Mouse (Mus musculus): Measurements from ENCODE around the gene Ubr3. TPM values are rescaled to one million over a fixed set of nuclear protein-coding genes. Genes with fewer than 3 reads are reported as not detected.

The Ubr3 gene
- polyA plus RNA-seq, 1 experiment from 2014 or later = 17.1 TPM

GRCm38 (mm10) chr2:69884581-69884980, 12.5 kb upstream of the Ubr3 start:
- ATAC-seq (ENCODE audit: low FRiP score) (no peak), DNase-seq (ENCODE audit: low spot score, missing footprints) (no peak)
- H3K27ac ChIP-seq (ENCODE audit: low read depth, low read length) = no peak overlapping the region
- H3K9me3 ChIP-seq (ENCODE audit: control insufficient read depth, low read length) = no peaks in the 10 kb centered on the region
- peaks cover 5% of the 10 kb centered on the region; the same call in 1 of the 2 replicates for H3K4me1 ChIP-seq (ENCODE audit: control insufficient read depth, insufficient read depth, low read length)
- 65% methylated on average over 6 of the region's 6 CpGs for WGBS
- H3K4me3 ChIP-seq (ENCODE audit: low read depth, low read length) = peak overlapping the region; percentile 60
- H3K27me3 ChIP-seq (ENCODE audit: control insufficient read depth, insufficient read depth, low read length) = no peaks in the 10 kb centered on the region
- no peaks in the 10 kb centered on the region for H3K36me3 ChIP-seq (ENCODE audit: control insufficient read depth, insufficient read depth, low read length)
- H3K4me2 ChIP-seq = peak overlapping the region; percentile 87
- peak overlapping the region; percentile 88 for H3K9ac ChIP-seq (ENCODE audit: low read length)

GRCm38 (mm10) chr2:69885050-69885449, 12.0 kb upstream of the Ubr3 start:
- ATAC-seq (ENCODE audit: low FRiP score) (peak; percentile 47), DNase-seq (ENCODE audit: low spot score, missing footprints) (no peak)
- Histone ChIP-seq H3K36me3 (ENCODE audit: control insufficient read depth, insufficient read depth, low read length) (no peaks in the 10 kb centered on the region), H3K9me3 (ENCODE audit: control insufficient read depth, low read length) (no peaks in the 10 kb centered on the region), H3K9ac (ENCODE audit: low read length) (peak overlapping the region; percentile 88), H3K27ac (ENCODE audit: low read depth, low read length) (no peak overlapping the region), H3K4me1 (ENCODE audit: control insufficient read depth, insufficient read depth, low read length) (peaks cover 5% of the 10 kb centered on the region; the same call in 1 of the 2 replicates), H3K4me3 (ENCODE audit: low read depth, low read length) (peak overlapping the region; percentile 60), H3K4me2 (peak overlapping the region; percentile 87), H3K27me3 (ENCODE audit: control insufficient read depth, insufficient read depth, low read length) (no peaks in the 10 kb centered on the region)
- 6% methylated on average over 12 of the region's 12 CpGs for WGBS

GRCm38 (mm10) chr2:69885451-69886305, 11.4 kb upstream of the Ubr3 start, which contains the start of gene Mettl5:
Mettl5 (minus strand) TSS chr2:69885615.
- Histone ChIP-seq H3K27ac (ENCODE audit: low read depth, low read length) (no peak within 1 kb of the TSS), H3K9me3 (ENCODE audit: control insufficient read depth, low read length) (no peaks in the 10 kb centered on the region), H3K4me2 (peak within 1 kb of the TSS; percentile 87), H3K4me3 (ENCODE audit: low read depth, low read length) (peak within 1 kb of the TSS; percentile 60), H3K27me3 (ENCODE audit: control insufficient read depth, insufficient read depth, low read length) (no peaks in the 10 kb centered on the region), H3K9ac (ENCODE audit: low read length) (peak within 1 kb of the TSS; percentile 88), H3K4me1 (ENCODE audit: control insufficient read depth, insufficient read depth, low read length) (peaks cover 5% of the 10 kb centered on the region; the same call in 1 of the 2 replicates), H3K36me3 (ENCODE audit: control insufficient read depth, insufficient read depth, low read length) (no peaks in the 10 kb centered on the region)
- DNase-seq (ENCODE audit: low spot score, missing footprints) (peak; percentile 98), ATAC-seq (ENCODE audit: low FRiP score) (peak; percentile 94)
- WGBS = 2% methylated on average over 45 of the region's 45 CpGs

GRCm38 (mm10) chr2:69888957-69889356, 8.1 kb upstream of the Ubr3 start:
- no peak for DNase-seq (ENCODE audit: low spot score, missing footprints)
- H3K36me3 ChIP-seq (ENCODE audit: control insufficient read depth, insufficient read depth, low read length) = no peaks in the 10 kb centered on the region
- 80% methylated on average over 2 of the region's 2 CpGs for WGBS

GRCm38 (mm10) chr2:69890843-69891242, 6.2 kb upstream of the Ubr3 start:
- Histone ChIP-seq H3K36me3 (ENCODE audit: control insufficient read depth, insufficient read depth, low read length) (no peaks in the 10 kb centered on the region), H3K27me3 (ENCODE audit: control insufficient read depth, insufficient read depth, low read length) (no peaks in the 10 kb centered on the region), H3K9ac (ENCODE audit: low read length) (no peak overlapping the region), H3K27ac (ENCODE audit: low read depth, low read length) (no peak overlapping the region), H3K4me1 (ENCODE audit: control insufficient read depth, insufficient read depth, low read length) (no peaks in the 10 kb centered on the region), H3K4me3 (ENCODE audit: low read depth, low read length) (no peak overlapping the region), H3K9me3 (ENCODE audit: control insufficient read depth, low read length) (no peaks in the 10 kb centered on the region), H3K4me2 (no peak overlapping the region)
- WGBS = 73% methylated on average over 7 of the region's 7 CpGs
- DNase-seq (ENCODE audit: low spot score, missing footprints) (no peak), ATAC-seq (ENCODE audit: low FRiP score) (no peak)

More at GRCm38 (mm10) chr2:69888957-69889356, 8.1 kb upstream of the Ubr3 start:
- H3K4me3 ChIP-seq (ENCODE audit: low read depth, low read length) = no peak overlapping the region
- no peak for ATAC-seq (ENCODE audit: low FRiP score)
- H3K4me1 ChIP-seq (ENCODE audit: control insufficient read depth, insufficient read depth, low read length) = peaks cover 5% of the 10 kb centered on the region; the same call in 1 of the 2 replicates
- H3K27me3 ChIP-seq (ENCODE audit: control insufficient read depth, insufficient read depth, low read length) = no peaks in the 10 kb centered on the region
- no peak overlapping the region for H3K9ac ChIP-seq (ENCODE audit: low read length)
- no peak overlapping the region for H3K4me2 ChIP-seq
- H3K9me3 ChIP-seq (ENCODE audit: control insufficient read depth, low read length) = no peaks in the 10 kb centered on the region
- no peak overlapping the region for H3K27ac ChIP-seq (ENCODE audit: low read depth, low read length)

GRCm38 (mm10) chr2:69893145-69893544, 3.9 kb upstream of the Ubr3 start:
- 92% methylated on average over 1 of the region's 1 CpGs for WGBS
- H3K4me3 ChIP-seq (ENCODE audit: low read depth, low read length) = no peak overlapping the region
- no peak overlapping the region for H3K4me2 ChIP-seq
- no peak overlapping the region for H3K9ac ChIP-seq (ENCODE audit: low read length)
- DNase-seq (ENCODE audit: low spot score, missing footprints) = peak; percentile 6
- no peaks in the 10 kb centered on the region for H3K4me1 ChIP-seq (ENCODE audit: control insufficient read depth, insufficient read depth, low read length)
- H3K27me3 ChIP-seq (ENCODE audit: control insufficient read depth, insufficient read depth, low read length) = no peaks in the 10 kb centered on the region
- H3K36me3 ChIP-seq (ENCODE audit: control insufficient read depth, insufficient read depth, low read length) = no peaks in the 10 kb centered on the region
- H3K9me3 ChIP-seq (ENCODE audit: control insufficient read depth, low read length) = no peaks in the 10 kb centered on the region
- no peak overlapping the region for H3K27ac ChIP-seq (ENCODE audit: low read depth, low read length)
- ATAC-seq (ENCODE audit: low FRiP score) = no peak

GRCm38 (mm10) chr2:69893891-69894290, 3.2 kb upstream of the Ubr3 start:
- H3K36me3 ChIP-seq (ENCODE audit: control insufficient read depth, insufficient read depth, low read length) = no peaks in the 10 kb centered on the region
- DNase-seq (ENCODE audit: low spot score, missing footprints) (peak; percentile 70), ATAC-seq (ENCODE audit: low FRiP score) (no peak)
- no peak overlapping the region for H3K4me2 ChIP-seq
- H3K27ac ChIP-seq (ENCODE audit: low read depth, low read length) = no peak overlapping the region
- H3K4me3 ChIP-seq (ENCODE audit: low read depth, low read length) = no peak overlapping the region
- peaks cover 6% of the 10 kb centered on the region for H3K4me1 ChIP-seq (ENCODE audit: control insufficient read depth, insufficient read depth, low read length)
- H3K9me3 ChIP-seq (ENCODE audit: control insufficient read depth, low read length) = no peaks in the 10 kb centered on the region
- no peaks in the 10 kb centered on the region for H3K27me3 ChIP-seq (ENCODE audit: control insufficient read depth, insufficient read depth, low read length)
- WGBS = 93% methylated on average over 5 of the region's 5 CpGs
- no peak overlapping the region for H3K9ac ChIP-seq (ENCODE audit: low read length)

GRCm38 (mm10) chr2:69895502-69896223, 1.4 kb upstream of the Ubr3 start:
- Histone ChIP-seq H3K4me1 (ENCODE audit: control insufficient read depth, insufficient read depth, low read length) (peaks cover 7% of the 10 kb centered on the region), H3K4me2 (no peak overlapping the region), H3K36me3 (ENCODE audit: control insufficient read depth, insufficient read depth, low read length) (no peaks in the 10 kb centered on the region), H3K27ac (ENCODE audit: low read depth, low read length) (no peak overlapping the region), H3K9me3 (ENCODE audit: control insufficient read depth, low read length) (no peaks in the 10 kb centered on the region), H3K4me3 (ENCODE audit: low read depth, low read length) (no peak overlapping the region), H3K9ac (ENCODE audit: low read length) (no peak overlapping the region), H3K27me3 (ENCODE audit: control insufficient read depth, insufficient read depth, low read length) (no peaks in the 10 kb centered on the region)
- WGBS = 59% methylated on average over 14 of the region's 14 CpGs
- ATAC-seq (ENCODE audit: low FRiP score) = no peak
- peak; percentile 73 for DNase-seq (ENCODE audit: low spot score, missing footprints)

- H3K9me3 ChIP-seq (ENCODE audit: control insufficient read depth, low read length) = no peaks in the 10 kb centered on the region
- H3K4me1 ChIP-seq (ENCODE audit: control insufficient read depth, insufficient read depth, low read length) = peaks cover 7% of the 10 kb centered on the region
- H3K27ac ChIP-seq (ENCODE audit: low read depth, low read length) = no peak overlapping the region
- H3K9ac ChIP-seq (ENCODE audit: low read length) = no peak overlapping the region
- H3K4me3 ChIP-seq (ENCODE audit: low read depth, low read length) = no peak overlapping the region
- H3K36me3 ChIP-seq (ENCODE audit: control insufficient read depth, insufficient read depth, low read length) = no peaks in the 10 kb centered on the region
- DNase-seq (ENCODE audit: low spot score, missing footprints) (no peak), ATAC-seq (ENCODE audit: low FRiP score) (no peak)
- H3K4me2 ChIP-seq = no peak overlapping the region
- no peaks in the 10 kb centered on the region for H3K27me3 ChIP-seq (ENCODE audit: control insufficient read depth, insufficient read depth, low read length)
- WGBS = 91% methylated on average over 4 of the region's 4 CpGs
These were observed 843 bp upstream of the Ubr3 start for GRCm38 (mm10) chr2:69896224-69896581.

Data from midbrain, embryonic 11.5 days (tissue).